Mouse (Mus musculus): ENCODE measurements around the gene Rbfox2.

Gene Rbfox2

DNA sequence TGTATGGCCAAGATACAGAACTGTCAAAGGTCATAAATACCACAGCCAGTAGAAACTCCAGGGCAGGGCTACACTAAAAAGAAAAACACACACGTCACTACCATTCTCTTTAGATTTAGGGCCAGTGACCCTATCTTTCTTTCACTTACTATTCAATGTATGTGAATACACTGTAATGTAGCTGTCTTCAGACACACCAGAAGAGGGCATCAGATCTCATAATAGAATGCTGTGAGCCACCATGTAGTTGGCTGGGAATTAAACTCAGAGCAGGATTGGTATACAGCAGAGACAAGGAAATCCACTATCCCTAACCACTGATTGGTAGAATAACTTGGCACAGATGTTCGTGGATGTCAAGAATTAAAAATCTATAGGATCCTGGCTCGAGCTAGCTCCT lies 76.7 kb downstream of the Rbfox2 start:
- no peak for DNase-seq (ENCODE audit: low read depth)

GRCm38 (mm10) chr15:77226831-77227354 lies 79.9 kb downstream of the Rbfox2 start:
- no peak for DNase-seq (ENCODE audit: low read depth)

DNA sequence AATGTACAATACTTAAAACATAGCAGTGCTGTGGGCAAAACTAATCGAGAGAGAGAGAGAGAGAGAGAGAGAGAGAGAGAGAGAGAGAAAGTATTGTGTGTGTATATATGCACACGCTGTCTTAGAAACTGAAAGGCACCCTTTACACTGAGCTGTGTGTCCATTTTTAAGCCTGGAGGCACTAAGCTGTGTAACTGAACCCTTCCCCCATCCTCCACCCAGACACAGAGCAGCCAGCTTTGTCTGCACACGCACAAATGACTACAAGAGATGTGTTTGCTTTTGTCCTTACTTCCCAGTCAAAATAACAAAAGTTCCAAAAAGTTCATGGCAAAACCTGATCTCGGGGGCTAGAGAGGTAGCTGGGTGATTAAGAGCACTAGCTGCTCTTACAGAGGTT lies 80.9 kb downstream of the Rbfox2 start:
- no peak for DNase-seq (ENCODE audit: low read depth)

DNA sequence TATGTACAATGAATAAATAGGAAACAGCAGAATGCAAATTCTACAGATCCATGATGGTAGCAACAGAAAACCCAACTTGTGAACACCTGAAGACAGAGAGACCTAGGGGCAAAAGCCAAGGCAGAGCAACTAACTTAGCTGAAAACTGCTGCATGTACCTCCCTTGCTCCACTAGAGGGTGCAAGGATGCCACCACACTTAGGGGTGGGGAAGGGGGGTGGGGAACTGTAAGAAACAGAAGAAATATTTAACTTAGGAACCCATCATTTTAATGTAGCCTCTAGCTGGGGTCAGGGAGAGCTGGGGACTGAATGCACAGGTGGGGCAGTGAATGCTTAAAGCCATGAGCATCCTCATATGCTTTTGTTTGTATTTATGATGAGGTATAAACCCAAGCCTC lies 81.5 kb downstream of the Rbfox2 start:
- peak; percentile 26 for DNase-seq (ENCODE audit: low read depth)

GRCm38 (mm10) chr15:77220833-77221232 lies 86.0 kb downstream of the Rbfox2 start:
- DNase-seq (ENCODE audit: low read depth) = no peak

GRCm38 (mm10) chr15:77220137-77220536 lies 86.7 kb downstream of the Rbfox2 start:
- peak; percentile 68 for DNase-seq (ENCODE audit: low read depth)

GRCm38 (mm10) chr15:77219571-77219970 lies 87.2 kb downstream of the Rbfox2 start:
- no peak for DNase-seq (ENCODE audit: low read depth)

GRCm38 (mm10) chr15:77218007-77218406 lies 88.8 kb downstream of the Rbfox2 start:
- DNase-seq (ENCODE audit: low read depth) = no peak

DNA sequence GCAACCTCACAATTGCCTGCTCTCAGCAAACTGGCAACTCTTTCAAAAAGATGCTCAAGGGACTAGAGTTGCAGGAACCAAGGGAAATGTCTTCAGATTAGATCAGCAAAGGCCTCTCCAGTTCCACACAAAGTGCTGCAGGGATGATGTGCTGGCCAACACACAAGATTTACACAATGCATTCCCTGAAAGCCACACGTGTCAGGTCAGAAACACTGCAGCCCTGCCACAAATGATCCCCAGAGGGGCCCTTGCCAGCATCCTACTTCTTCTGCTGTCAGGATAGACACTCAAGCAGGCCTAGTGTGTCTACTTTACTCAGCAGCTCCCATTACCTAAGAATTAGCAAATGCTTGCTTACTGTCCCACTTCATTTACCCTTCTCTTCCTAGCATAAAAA lies 89.3 kb downstream of the Rbfox2 start:
- DNase-seq (ENCODE audit: low read depth) = no peak

- DNase-seq (ENCODE audit: low read depth) = no peak
These were observed 90.1 kb downstream of the Rbfox2 start for GRCm38 (mm10) chr15:77216704-77217103.

DNA sequence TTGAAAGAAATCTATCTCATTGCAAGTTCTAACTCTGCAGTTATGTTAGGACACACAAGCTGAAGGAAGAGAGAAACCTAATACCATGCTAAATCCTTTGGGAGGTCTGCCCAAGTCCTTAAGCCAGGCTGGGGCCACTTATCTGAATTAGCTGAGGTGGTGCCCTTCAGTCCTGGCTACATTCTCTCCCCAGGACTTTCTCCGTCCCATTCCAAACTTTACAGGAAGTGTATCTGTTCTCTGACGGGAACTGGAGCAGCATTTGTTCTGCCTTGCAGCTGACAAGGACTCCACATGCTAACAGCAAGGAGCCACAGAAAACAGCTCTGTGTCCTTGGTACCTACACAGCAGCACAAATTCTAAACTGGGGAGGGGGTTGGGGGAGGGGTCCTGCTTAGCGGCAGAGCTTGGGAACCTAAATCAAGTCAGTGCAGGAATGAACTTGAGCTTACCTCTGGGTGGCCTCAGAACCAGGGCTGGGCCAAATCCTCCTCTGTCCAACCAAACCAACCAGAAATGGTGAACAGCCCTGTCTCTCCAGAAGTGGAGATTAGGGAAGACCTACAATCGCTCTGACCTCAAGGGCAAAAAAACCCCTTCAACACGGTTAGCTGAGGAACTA lies 91.5 kb downstream of the Rbfox2 start:
- no peak for DNase-seq (ENCODE audit: low read depth)

DNA sequence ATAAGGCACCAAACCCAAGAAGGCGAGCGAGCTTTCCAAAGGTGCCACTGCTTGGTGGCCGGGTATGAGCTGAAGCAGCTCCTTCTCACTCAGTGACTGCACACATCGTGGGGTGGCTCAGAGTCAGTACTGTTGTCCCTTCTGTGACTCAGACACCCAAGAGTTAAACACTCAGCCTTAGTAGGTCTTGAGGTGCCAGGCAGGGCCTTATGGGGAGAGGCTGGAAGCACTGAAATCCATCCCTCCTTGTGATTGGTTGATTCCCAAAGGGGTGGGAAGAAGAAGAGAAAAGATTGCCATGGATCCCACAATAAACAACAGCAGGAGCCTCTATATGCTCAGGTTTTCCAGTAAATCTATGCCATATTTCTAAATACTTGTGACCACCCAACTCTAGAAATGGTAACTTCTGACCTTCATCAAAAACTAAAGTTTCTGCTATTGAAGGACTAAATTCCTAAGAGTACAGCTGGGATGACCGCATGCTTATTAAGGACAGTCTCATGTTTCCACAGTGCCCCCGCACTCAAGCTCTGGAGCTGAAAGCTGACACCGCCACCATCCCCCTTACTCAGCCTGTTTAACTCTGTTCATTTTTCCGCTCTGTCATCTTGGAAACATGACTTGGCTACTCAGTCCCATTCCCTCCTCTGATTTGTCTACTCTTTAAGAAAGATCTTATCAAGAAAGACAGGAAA lies 92.2 kb downstream of the Rbfox2 start:
- no peak for DNase-seq (ENCODE audit: low read depth)

GRCm38 (mm10) chr15:77213829-77214228 lies 93.0 kb downstream of the Rbfox2 start:
- DNase-seq (ENCODE audit: low read depth) = no peak

GRCm38 (mm10) chr15:77212818-77213217 lies 94.0 kb downstream of the Rbfox2 start:
- no peak for DNase-seq (ENCODE audit: low read depth)

DNA sequence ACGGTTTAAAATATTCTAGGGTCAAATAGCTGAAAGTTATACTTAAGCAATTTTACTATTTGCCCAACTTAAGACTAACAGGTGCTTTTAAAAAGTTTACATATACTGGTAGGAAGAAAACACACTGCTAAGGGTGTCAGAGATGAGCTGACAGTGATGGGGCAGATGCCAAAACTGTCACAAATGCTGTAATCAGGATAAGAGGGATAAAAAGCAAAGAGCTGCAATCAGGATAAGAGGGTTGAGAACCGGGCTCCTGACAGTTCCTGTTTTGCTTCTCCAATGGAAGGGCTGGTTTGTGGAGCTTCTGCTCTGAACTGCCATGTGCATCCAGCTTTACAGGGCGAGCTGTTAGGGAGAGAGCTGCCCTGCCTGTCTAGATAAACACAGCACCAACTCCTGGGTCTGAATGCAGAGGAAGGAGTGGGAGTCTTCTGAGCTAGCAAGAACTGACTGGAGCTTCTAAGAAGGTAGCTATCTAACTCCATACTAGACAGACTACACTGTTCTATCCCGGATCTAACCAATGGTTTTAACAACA lies 94.5 kb downstream of the Rbfox2 start:
- no peak for DNase-seq (ENCODE audit: low read depth)

GRCm38 (mm10) chr15:77206996-77207395 lies 99.8 kb downstream of the Rbfox2 start:
- DNase-seq (ENCODE audit: low read depth) = no peak

DNA sequence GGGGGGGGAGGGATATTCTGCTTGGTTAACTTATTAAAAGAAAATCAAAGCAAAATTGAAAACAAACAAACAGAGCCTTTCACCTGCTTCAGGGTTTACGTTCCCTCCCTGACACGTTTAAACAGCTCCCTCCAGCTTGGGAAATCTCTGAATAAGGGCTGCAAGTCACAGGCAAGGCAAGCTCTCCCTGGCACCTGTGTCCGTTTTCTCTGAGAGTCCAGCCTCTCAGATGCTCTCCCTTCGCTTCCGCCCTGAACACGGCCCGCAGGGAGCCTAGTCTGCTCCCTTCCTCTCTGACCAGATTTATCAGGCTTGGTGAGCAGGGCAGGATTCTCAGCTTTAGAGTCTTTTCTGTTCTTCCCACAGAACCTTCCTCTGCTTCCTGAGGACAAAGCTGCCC lies 101.9 kb downstream of the Rbfox2 start:
- no peak for DNase-seq (ENCODE audit: low read depth)

GRCm38 (mm10) chr15:77203255-77203981 lies 103.4 kb downstream of the Rbfox2 start:
- no peak for DNase-seq (ENCODE audit: low read depth)

DNA sequence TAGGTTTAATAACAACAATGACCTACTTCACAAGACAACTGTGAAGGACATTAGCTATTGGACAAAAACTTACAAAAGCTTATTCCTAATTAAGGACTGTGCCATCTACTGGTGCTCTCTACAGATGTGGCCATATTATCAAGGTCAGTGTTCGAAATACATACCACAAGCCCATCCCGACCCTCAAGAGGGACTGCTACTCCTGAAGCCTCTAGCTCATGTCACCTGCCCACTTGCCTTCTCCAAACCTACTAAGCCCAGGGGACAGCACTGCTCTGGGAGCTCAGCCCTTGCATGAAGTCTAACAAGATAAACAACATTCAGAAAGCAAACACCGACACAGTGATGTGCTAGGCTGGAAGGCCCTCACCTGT lies 103.9 kb downstream of the Rbfox2 start:
- DNase-seq (ENCODE audit: low read depth) = no peak

DNA sequence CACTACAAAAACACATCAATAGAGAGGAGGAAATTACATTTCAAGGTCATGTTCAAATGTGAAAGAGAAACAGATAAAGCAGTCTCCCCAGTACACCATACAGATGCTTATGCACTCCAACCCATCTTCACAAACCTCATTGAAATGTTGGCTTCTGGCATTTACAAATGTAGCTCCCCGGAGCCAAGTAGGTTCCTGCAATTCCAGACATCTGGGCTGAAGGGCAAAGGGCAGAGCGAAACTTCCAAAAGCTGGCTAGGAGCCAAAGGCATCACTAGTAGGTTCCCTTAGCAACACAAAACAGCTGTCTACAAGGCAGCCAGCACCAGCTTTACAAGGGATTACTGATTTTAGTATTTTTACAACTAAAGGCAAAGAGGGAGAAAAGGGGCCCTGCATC lies 104.6 kb downstream of the Rbfox2 start:
- DNase-seq (ENCODE audit: low read depth) = no peak

DNA sequence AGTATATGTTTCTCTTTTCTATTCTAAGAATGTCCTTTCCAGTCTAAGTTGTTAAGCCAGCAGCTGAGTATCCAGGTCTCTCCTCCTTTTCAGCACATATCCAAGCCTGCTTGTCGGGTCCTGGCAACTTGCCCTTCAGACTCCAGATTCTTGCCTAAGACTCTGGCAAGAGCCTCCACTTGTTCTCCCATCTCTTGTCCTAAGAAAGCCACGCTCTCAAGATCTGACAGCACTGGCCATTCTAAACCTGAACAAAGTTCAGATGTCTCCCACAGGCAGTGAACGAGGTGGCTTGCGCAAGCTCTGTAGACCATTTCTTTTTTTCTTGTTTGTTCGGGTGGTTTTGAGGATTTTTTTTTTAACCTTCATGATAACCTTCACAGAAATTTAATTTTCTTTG lies 110.0 kb downstream of the Rbfox2 start:
- no peak for DNase-seq (ENCODE audit: low read depth)

DNA sequence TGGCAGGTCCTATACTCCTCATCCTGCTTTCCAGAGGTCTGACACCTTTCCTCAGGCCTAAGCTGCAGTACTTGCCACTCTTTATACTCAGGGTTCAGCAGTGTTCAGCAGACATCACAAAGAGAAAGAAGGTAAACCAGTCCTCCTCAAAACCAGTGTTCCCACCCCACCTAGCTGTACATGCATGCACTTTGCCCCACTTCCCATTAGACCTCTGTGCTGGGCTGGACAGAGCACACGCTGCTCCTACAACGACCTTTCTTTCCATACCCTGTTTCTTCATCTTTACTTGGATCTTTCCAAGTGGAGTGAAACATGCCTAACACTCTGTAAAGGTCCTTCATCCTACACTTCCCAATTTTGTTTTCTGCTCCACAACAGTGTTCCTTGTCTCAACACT lies 110.8 kb downstream of the Rbfox2 start:
- DNase-seq (ENCODE audit: low read depth) = no peak

Measured in 416B (cell line).